Mouse (Mus musculus) C2C12 (cell line): ENCODE data around the gene Hdac7. TPM values are rescaled to one million over a fixed set of nuclear protein-coding genes. Genes with fewer than 3 reads are reported as not detected.

Experiments
- H3K27me3 ChIP-seq: one replicate; pipeline ENCODE4 v1.6.1; 2011; ENCODE audit not compliant: control insufficient read depth, insufficient read depth, insufficient read length
- H3K36me3 ChIP-seq: one replicate; pipeline ENCODE4 v1.6.1; 2011; ENCODE audit not compliant: control insufficient read depth, insufficient read depth
- H3K4me3 ChIP-seq: one replicate; pipeline ENCODE4 v1.5.1; 2011; ENCODE audit warnings: mild to moderate bottlenecking, control low read depth; ENCODE audit not compliant: poor library complexity, insufficient read depth, severe bottlenecking
- H3K79me2 ChIP-seq: one replicate; pipeline ENCODE4 v1.6.1; 2011; ENCODE audit not compliant: control insufficient read depth, insufficient read depth
- H3K79me3 ChIP-seq: one replicate; pipeline ENCODE4 v1.6.1; 2011; ENCODE audit warnings: low read depth, control low read depth
- H3ac ChIP-seq: one replicate; pipeline ENCODE3; 2011; ENCODE audit warnings: low read depth; ENCODE audit not compliant: control insufficient read depth, insufficient read length
- CEBPB ChIP-seq: IDR thresholded peaks from one replicate; pipeline ENCODE4 v1.6.1; 2011; ENCODE audit warnings: low read depth, mild to moderate bottlenecking, control low read depth, moderate library complexity
- CTCF ChIP-seq: IDR thresholded peaks from one replicate; pipeline ENCODE4 v1.5.1; 2011; ENCODE audit not compliant: control insufficient read depth, insufficient read depth, insufficient read length
- FOSL1 ChIP-seq: IDR thresholded peaks from one replicate; pipeline ENCODE4 v1.8.0; 2011; ENCODE audit warnings: mild to moderate bottlenecking, low read length; ENCODE audit not compliant: poor library complexity, insufficient read depth, severe bottlenecking
- MAX ChIP-seq: IDR thresholded peaks from one replicate; pipeline ENCODE4 v1.6.1; 2011; ENCODE audit warnings: mild to moderate bottlenecking, control low read depth
- MYOD1 ChIP-seq: IDR thresholded peaks from one replicate; pipeline ENCODE4 v1.6.1; 2011; ENCODE audit warnings: low read depth; ENCODE audit not compliant: control insufficient read depth, insufficient read length
- MYOG ChIP-seq: IDR thresholded peaks from one replicate; pipeline ENCODE4 v1.6.1; 2011; ENCODE audit not compliant: control insufficient read depth, insufficient read length; ENCODE audit errors: extremely low read depth
- USF1 ChIP-seq: IDR thresholded peaks from one replicate; pipeline ENCODE4 v1.6.1; 2011; ENCODE audit warnings: low read depth, mild to moderate bottlenecking, control low read depth, moderate library complexity
- polyA plus RNA-seq: library from polyadenylated mRNA; unstranded; fragments of >200 nt; fragmentation: generic; extraction: Trizol; gene quantifications from one replicate; pipeline ENCODE4 v1.2.1, GENCODE M21; 2012; ENCODE audit warnings: missing spikeins

Gene Hdac7
- polyA plus RNA-seq, 1 experiment: 41.2 TPM

GRCm38 (mm10) chr15:97825071-97825940, 19.0 kb downstream of the Hdac7 start:
- H3K36me3 ChIP-seq: peaks cover 60% of the 10 kb centered on the region
- TF ChIP-seq CEBPB (peak; percentile 39), USF1 (no peak), MAX (peak; percentile 72), FOSL1 (peak; percentile 46), MYOG (no peak), CTCF (peak; percentile 66), MYOD1 (no peak)
- no peaks in the 10 kb centered on the region for H3K27me3 ChIP-seq
- peaks cover 100% of the 10 kb centered on the region for H3K79me2 ChIP-seq
- H3K79me3 ChIP-seq: peaks cover 91% of the 10 kb centered on the region
- peak overlapping the region; percentile 46 for H3ac ChIP-seq
- peak overlapping the region; percentile 18 for H3K4me3 ChIP-seq

DNA sequence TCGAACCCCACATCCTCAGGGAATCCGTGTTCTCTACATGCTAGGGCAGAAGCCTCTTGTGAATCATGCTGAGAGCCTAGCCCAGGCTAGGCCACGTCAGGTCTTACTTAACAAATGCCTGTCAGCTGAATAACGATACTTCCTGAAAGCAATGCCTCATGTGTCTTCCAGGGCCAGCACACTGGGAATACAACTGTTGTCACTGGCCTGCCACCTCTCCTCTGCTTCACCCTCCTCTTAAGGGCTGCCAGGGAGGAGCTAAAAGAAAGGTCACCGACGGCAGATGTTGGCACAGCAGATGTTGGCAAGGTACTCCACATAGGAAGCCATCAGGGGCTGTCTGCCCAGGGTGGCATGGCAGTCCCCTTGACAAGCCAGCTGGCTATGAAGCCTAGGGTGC, 20.3 kb downstream of the Hdac7 start:
- Histone ChIP-seq H3K27me3 (no peaks in the 10 kb centered on the region), H3K79me3 (peaks cover 91% of the 10 kb centered on the region), H3K4me3 (no peak overlapping the region), H3K79me2 (peaks cover 100% of the 10 kb centered on the region), H3ac (no peak overlapping the region), H3K36me3 (peaks cover 57% of the 10 kb centered on the region)
- no peak for TF ChIP-seq FOSL1
- no peak for TF ChIP-seq USF1
- TF ChIP-seq MYOG: no peak
- no peak for TF ChIP-seq MAX

DNA sequence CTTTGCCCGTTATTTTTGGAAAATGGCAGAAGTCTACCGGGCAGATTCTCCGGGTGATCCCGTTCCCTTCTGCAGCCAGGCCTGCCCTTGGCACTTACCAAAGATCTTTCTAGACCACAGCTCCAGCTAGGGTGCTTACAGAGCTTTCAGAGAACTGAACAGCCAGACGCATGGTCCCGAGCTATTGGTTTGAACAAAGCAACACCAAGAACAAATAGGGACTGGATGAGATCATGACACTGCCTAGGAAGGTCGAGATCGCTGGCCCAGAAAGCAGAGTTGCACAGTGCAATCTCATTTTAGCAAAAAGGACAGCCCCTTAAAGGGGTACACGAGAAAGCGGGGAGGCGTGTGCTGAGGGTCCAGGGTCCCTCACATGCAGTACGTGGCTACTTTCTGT, 20.8 kb downstream of the Hdac7 start:
- H3K79me2 ChIP-seq: peaks cover 100% of the 10 kb centered on the region
- H3K79me3 ChIP-seq: peaks cover 91% of the 10 kb centered on the region
- H3K4me3 ChIP-seq: no peak overlapping the region
- TF ChIP-seq MYOG (no peak), CEBPB (no peak), USF1 (no peak), CTCF (no peak), MYOD1 (no peak), FOSL1 (no peak)
- no peaks in the 10 kb centered on the region for H3K27me3 ChIP-seq
- no peak overlapping the region for H3ac ChIP-seq
- peaks cover 63% of the 10 kb centered on the region for H3K36me3 ChIP-seq

GRCm38 (mm10) chr15:97822545-97823228, 21.6 kb downstream of the Hdac7 start:
- Histone ChIP-seq H3K79me2 (peaks cover 100% of the 10 kb centered on the region), H3K79me3 (peaks cover 92% of the 10 kb centered on the region), H3ac (no peak overlapping the region), H3K27me3 (no peaks in the 10 kb centered on the region), H3K36me3 (peaks cover 69% of the 10 kb centered on the region), H3K4me3 (no peak overlapping the region)
- TF ChIP-seq FOSL1 (no peak), MYOD1 (no peak), CTCF (no peak), USF1 (no peak), MYOG (no peak)

GRCm38 (mm10) chr15:97821983-97822363, 22.3 kb downstream of the Hdac7 start:
- H3K36me3 ChIP-seq: peaks cover 73% of the 10 kb centered on the region
- no peak for TF ChIP-seq MYOD1
- no peak for TF ChIP-seq MYOG
- TF ChIP-seq FOSL1: no peak
- no peak for TF ChIP-seq CEBPB
- no peak for TF ChIP-seq USF1
- TF ChIP-seq MAX: no peak
- TF ChIP-seq CTCF: no peak
- H3K79me2 ChIP-seq: peaks cover 100% of the 10 kb centered on the region
- H3K79me3 ChIP-seq: peaks cover 92% of the 10 kb centered on the region
- H3ac ChIP-seq: no peak overlapping the region
- H3K4me3 ChIP-seq: no peak overlapping the region
- H3K27me3 ChIP-seq: no peaks in the 10 kb centered on the region
